Comparison of ENCODE assay signal across 27 mouse cellular contexts in genomic region chr8:80818978-80819377, GRCm38 (mm10).
DNase-seq lines count a peak whose midpoint lies in the region; ATAC-seq and TF ChIP-seq lines count a peak whose summit lies in the region.
"Had no signal": no experiment of that assay in that cellular context is flagged by ENCODE, and none has a peak within 500 bp of the region (broad histone marks: within the 10 kb centered on the region; RNA-seq: fewer than 3 reads in every experiment).

No protein-coding gene starts in this region.

- no peak for ATAC-seq in heart, embryonic 15.5 days (replicated peaks; ENCODE audit: insufficient number of reproducible peaks, insufficient read depth, low FRiP score, low read depth)
- ATAC-seq in intestine, postnatal 0 days, result peak; percentile 87
- 0 out of 2 replicates have a peak, but pooled peaks have one; percentile 45 for ATAC-seq in stomach, postnatal 0 days (ENCODE audit: low FRiP score, low TSS enrichment)
- ATAC-seq in lung, postnatal 0 days, result no peak; the same call in 1 of the 2 replicates
- ATAC-seq: forebrain, embryonic 13.5 days; Patski had no signal

- no peak overlapping the region for H3K4me2 ChIP-seq in heart, embryonic 15.5 days
- no peak overlapping the region for H3K4me2 ChIP-seq in intestine, postnatal 0 days (replicated peaks; ENCODE audit: low read depth)
- H3K4me2 ChIP-seq in stomach, postnatal 0 days (replicated peaks; ENCODE audit: low read depth), result no peak overlapping the region
- H3K4me2 ChIP-seq in lung, postnatal 0 days (replicated peaks; ENCODE audit: low read depth, low read length), result no peak overlapping the region
- H3K4me2 ChIP-seq: forebrain, embryonic 13.5 days; hindbrain, embryonic 13.5 days; limb, embryonic 13.5 days; liver, embryonic 11.5 days had no signal

- peaks cover 18% of the 10 kb centered on the region for H3K36me3 ChIP-seq in heart, adult 2 months (ENCODE audit: control insufficient read depth, insufficient read depth, low read length)
- H3K36me3 ChIP-seq in heart, embryonic 15.5 days, result no peaks in the 10 kb centered on the region
- no peaks in the 10 kb centered on the region for H3K36me3 ChIP-seq in intestine, postnatal 0 days (ENCODE audit: control insufficient read depth, insufficient read depth)
- H3K36me3 ChIP-seq in stomach, postnatal 0 days (ENCODE audit: control insufficient read depth, insufficient read depth, low read length), result no peaks in the 10 kb centered on the region
- no peaks in the 10 kb centered on the region for H3K36me3 ChIP-seq in lung, postnatal 0 days (ENCODE audit: insufficient read depth, low read length)
- H3K36me3 ChIP-seq: hindbrain, embryonic 13.5 days; limb, embryonic 13.5 days had no signal

- H3K27ac ChIP-seq in heart, adult 2 months, result peak overlapping the region; percentile 29; the same call in 1 of the 2 replicates
- H3K27ac ChIP-seq in heart, embryonic 15.5 days, result peak overlapping the region; percentile 50; the same call in 1 of the 2 replicates
- peak overlapping the region; percentile 84 for H3K27ac ChIP-seq in intestine, postnatal 0 days (ENCODE audit: low read depth, low read length)
- peak overlapping the region; percentile 53 for H3K27ac ChIP-seq in stomach, postnatal 0 days (replicated peaks)
- no peak overlapping the region for H3K27ac ChIP-seq in lung, postnatal 0 days (ENCODE audit: low read length)
- H3K27ac ChIP-seq: forebrain, embryonic 13.5 days; hindbrain, embryonic 13.5 days; layer of hippocampus, adult 2 months; limb, embryonic 13.5 days; macrophage had no signal

- H3K9ac ChIP-seq in heart, adult 2 months (ENCODE audit: low read depth, low read length), result no peak overlapping the region
- no peak overlapping the region for H3K9ac ChIP-seq in heart, embryonic 15.5 days
- H3K9ac ChIP-seq in intestine, postnatal 0 days (ENCODE audit: low read depth, low read length), result no peak overlapping the region
- H3K9ac ChIP-seq in stomach, postnatal 0 days (ENCODE audit: low read length), result no peak overlapping the region
- H3K9ac ChIP-seq in lung, postnatal 0 days (replicated peaks; ENCODE audit: low read depth), result no peak overlapping the region
- H3K9ac ChIP-seq: forebrain, embryonic 13.5 days; hindbrain, embryonic 13.5 days; limb, embryonic 13.5 days had no signal

- TF ChIP-seq POLR2A in heart, adult 2 months (IDR thresholded peaks at IDR 0.05; ENCODE audit: insufficient read depth, low read depth, low read length), result no peak

- no peak for TF ChIP-seq CTCF in heart, adult 2 months (IDR thresholded peaks at IDR 0.05)
- no peak for TF ChIP-seq CTCF in intestine, postnatal 0 days (IDR thresholded peaks at IDR 0.05; ENCODE audit: low read depth)
- TF ChIP-seq CTCF in stomach, postnatal 0 days (IDR thresholded peaks at IDR 0.05; ENCODE audit: low read depth), result no peak
- TF ChIP-seq CTCF in lung, postnatal 0 days (IDR thresholded peaks at IDR 0.05), result no peak

- no peak for DNase-seq in heart, adult 2 months
- no peak for DNase-seq in heart, postnatal 36 days
- DNase-seq in heart, adult 8-10 months (ENCODE audit: low spot score), result no peak
- peak; percentile 32 for DNase-seq in stomach, postnatal 0 days (ENCODE audit: low spot score)
- no peak for DNase-seq in layer of hippocampus, postnatal 14 days (ENCODE audit: low spot score in 2 of 2)
- DNase-seq in lung, postnatal 0 days (ENCODE audit: low spot score), result no peak
- DNase-seq: adrenal gland, postnatal 14 days; cerebellum, adult 11 months; cerebellum, adult 9-10 months; cerebellum, postnatal 36 days; gastrocnemius, postnatal 14 days; kidney, adult 2 months; kidney, postnatal 36 days; lung, postnatal 10 days; midbrain, embryonic 14.5 days; retina, postnatal 1 day; right cerebral cortex, postnatal 14 days; spleen, adult 18-20 months had no signal

- TF ChIP-seq EP300 in heart, adult 2 months (IDR thresholded peaks at IDR 0.05; ENCODE audit: insufficient read depth, low read depth, low read length), result no peak
- TF ChIP-seq EP300 in stomach, postnatal 0 days (optimal IDR thresholded peaks at IDR 0.05), result no peak
- TF ChIP-seq EP300 in lung, postnatal 0 days (IDR thresholded peaks at IDR 0.05), result no peak

- no peaks in the 10 kb centered on the region for H3K27me3 ChIP-seq in heart, adult 2 months (ENCODE audit: control insufficient read depth, insufficient read depth, low read length)
- H3K27me3 ChIP-seq in heart, embryonic 15.5 days, result no peaks in the 10 kb centered on the region
- H3K27me3 ChIP-seq in intestine, postnatal 0 days (replicated peaks; ENCODE audit: control insufficient read depth, insufficient read depth, low read length), result no peaks in the 10 kb centered on the region
- H3K27me3 ChIP-seq in stomach, postnatal 0 days (ENCODE audit: control insufficient read depth, insufficient read depth, low read length), result no peaks in the 10 kb centered on the region
- H3K27me3 ChIP-seq in lung, postnatal 0 days (replicated peaks; ENCODE audit: insufficient read depth, low read length), result no peaks in the 10 kb centered on the region
- H3K27me3 ChIP-seq: forebrain, embryonic 13.5 days; hindbrain, embryonic 13.5 days; limb, embryonic 13.5 days; Patski had no signal

- H3K4me1 ChIP-seq in heart, adult 2 months (ENCODE audit: control insufficient read depth, insufficient read depth, low read length), result peaks cover 26% of the 10 kb centered on the region
- peaks cover 70% of the 10 kb centered on the region for H3K4me1 ChIP-seq in heart, embryonic 15.5 days (replicated peaks)
- peaks cover 4% of the 10 kb centered on the region; the same call in 1 of the 2 replicates for H3K4me1 ChIP-seq in intestine, postnatal 0 days (replicated peaks; ENCODE audit: control insufficient read depth, insufficient read depth, low read length)
- peaks cover 11% of the 10 kb centered on the region for H3K4me1 ChIP-seq in stomach, postnatal 0 days (replicated peaks; ENCODE audit: control insufficient read depth, insufficient read depth)
- peaks cover 15% of the 10 kb centered on the region; the same call in 1 of the 2 replicates for H3K4me1 ChIP-seq in lung, postnatal 0 days (ENCODE audit: insufficient read depth, low read depth, low read length)

- intact Hi-C loops in heart, adult 2 months (cut with DNase I), result loop anchor here (5.0 kb wide), 1 partner anchor 48 kb away; no protein-coding TSS in a partner anchor
- intact Hi-C loops in heart, postnatal 36 days (cut with DNase I), result no loop called here

- H3K9me3 ChIP-seq in heart, embryonic 15.5 days (replicated peaks), result no peaks in the 10 kb centered on the region
- no peaks in the 10 kb centered on the region for H3K9me3 ChIP-seq in intestine, postnatal 0 days (ENCODE audit: control insufficient read depth)
- H3K9me3 ChIP-seq in stomach, postnatal 0 days (ENCODE audit: control insufficient read depth, low read length), result no peaks in the 10 kb centered on the region
- no peaks in the 10 kb centered on the region for H3K9me3 ChIP-seq in lung, postnatal 0 days (ENCODE audit: low read length)
- H3K9me3 ChIP-seq: forebrain, embryonic 13.5 days; hindbrain, embryonic 13.5 days; limb, embryonic 13.5 days had no signal

- WGBS in heart, adult 2 months, result 67% methylated on average over 6 of the region's 6 CpGs
- 51% methylated on average over 6 of the region's 6 CpGs for WGBS in heart, embryonic 15.5 days
- WGBS in intestine, postnatal 0 days, result 40% methylated on average over 6 of the region's 6 CpGs
- 50% methylated on average over 6 of the region's 6 CpGs for WGBS in stomach, postnatal 0 days
- WGBS in lung, postnatal 0 days, result 57% methylated on average over 6 of the region's 6 CpGs

- H3K4me3 ChIP-seq in heart, adult 2 months, result no peak overlapping the region
- no peak overlapping the region for H3K4me3 ChIP-seq in heart, embryonic 15.5 days
- no peak overlapping the region for H3K4me3 ChIP-seq in intestine, postnatal 0 days (ENCODE audit: low read depth, low read length)
- no peak overlapping the region for H3K4me3 ChIP-seq in stomach, postnatal 0 days (ENCODE audit: low read depth, low read length)
- no peak overlapping the region for H3K4me3 ChIP-seq in lung, postnatal 0 days (ENCODE audit: low read depth, low read length)
- H3K4me3 ChIP-seq: forebrain, embryonic 13.5 days; hindbrain, embryonic 13.5 days; layer of hippocampus, adult 2 months; limb, embryonic 13.5 days had no signal

- H3K79me2 ChIP-seq in heart, adult 2 months (replicated peaks; ENCODE audit: control insufficient read depth, insufficient read depth, low read length), result peaks cover 3% of the 10 kb centered on the region

Comparison
In these comparisons a context has a peak if more than half of its experiments do, and no peak if none do; other contexts are left out.
1. ATAC-seq: peak in intestine, postnatal 0 days (single experiment) and stomach, postnatal 0 days (single experiment); none in heart, embryonic 15.5 days (single experiment) and lung, postnatal 0 days (single experiment).